Mouse (Mus musculus): ENCODE measurements at regions not wholly inside any gene's neighbourhood (a gene's known extent, or its start where the extent isn't known, plus 50 kb on each side); places are given as distances from the start of the nearest gene placed in this dataset.

GRCm38 (mm10) chr17:62436044-62436443, 445.1 kb downstream of the Efna5 start:
- H3K9ac ChIP-seq (ENCODE audit: low read depth, low read length), result no peak overlapping the region
- no peaks in the 10 kb centered on the region for H3K79me2 ChIP-seq (replicated peaks; ENCODE audit: control insufficient read depth, insufficient read depth, low read length)
- no peaks in the 10 kb centered on the region for H3K27me3 ChIP-seq (ENCODE audit: control insufficient read depth, insufficient read depth, low read length)
- no peak overlapping the region for H3K4me3 ChIP-seq
- no peak overlapping the region for H3K27ac ChIP-seq
- intact Hi-C loops (cut with DNase I), result no loop called here
- H3K36me3 ChIP-seq (ENCODE audit: control insufficient read depth, insufficient read depth, low read length), result no peaks in the 10 kb centered on the region
- DNase-seq, result peak in 1 of 2 experiments; percentile 21
- TF ChIP-seq EP300 (IDR thresholded peaks at IDR 0.05; ENCODE audit: insufficient read depth, low read depth, low read length) (no peak), CTCF (IDR thresholded peaks at IDR 0.05) (no peak), POLR2A (IDR thresholded peaks at IDR 0.05; ENCODE audit: insufficient read depth, low read depth, low read length) (no peak)
- H3K4me1 ChIP-seq (ENCODE audit: control insufficient read depth, insufficient read depth, low read length), result no peaks in the 10 kb centered on the region
- WGBS, result 75% methylated on average over 1 of the region's 1 CpGs

GRCm38 (mm10) chr17:62423476-62424385, 457.4 kb downstream of the Efna5 start:
- no peak for DNase-seq
- no peak overlapping the region for H3K27ac ChIP-seq
- H3K79me2 ChIP-seq (replicated peaks; ENCODE audit: control insufficient read depth, insufficient read depth, low read length), result no peaks in the 10 kb centered on the region
- no peak for TF ChIP-seq POLR2A (IDR thresholded peaks at IDR 0.05; ENCODE audit: insufficient read depth, low read depth, low read length)
- peaks cover 2% of the 10 kb centered on the region; the same call in 1 of the 2 replicates for H3K4me1 ChIP-seq (ENCODE audit: control insufficient read depth, insufficient read depth, low read length)
- H3K9ac ChIP-seq (ENCODE audit: low read depth, low read length), result no peak overlapping the region
- intact Hi-C loops (cut with DNase I), result no loop called here
- no peaks in the 10 kb centered on the region for H3K36me3 ChIP-seq (ENCODE audit: control insufficient read depth, insufficient read depth, low read length)
- H3K27me3 ChIP-seq (ENCODE audit: control insufficient read depth, insufficient read depth, low read length), result no peaks in the 10 kb centered on the region
- WGBS, result 76% methylated on average over 11 of the region's 11 CpGs
- H3K4me3 ChIP-seq, result no peak overlapping the region

- DNase-seq, result no peak
- Histone ChIP-seq H3K27me3 (ENCODE audit: control insufficient read depth, insufficient read depth, low read length) (no peaks in the 10 kb centered on the region), H3K4me3 (no peak overlapping the region), H3K79me2 (replicated peaks; ENCODE audit: control insufficient read depth, insufficient read depth, low read length) (no peaks in the 10 kb centered on the region), H3K36me3 (ENCODE audit: control insufficient read depth, insufficient read depth, low read length) (peaks cover 2% of the 10 kb centered on the region), H3K4me1 (ENCODE audit: control insufficient read depth, insufficient read depth, low read length) (peaks cover 2% of the 10 kb centered on the region; the same call in 1 of the 2 replicates), H3K9ac (ENCODE audit: low read depth, low read length) (no peak overlapping the region), H3K27ac (no peak overlapping the region)
- 67% methylated on average over 8 of the region's 8 CpGs for WGBS
- intact Hi-C loops (cut with DNase I), result loop anchor here (10.0 kb wide), 3 partner anchors 127 to 253 kb away; no protein-coding TSS in a partner anchor
- TF ChIP-seq CTCF (IDR thresholded peaks at IDR 0.05) (no peak), POLR2A (IDR thresholded peaks at IDR 0.05; ENCODE audit: insufficient read depth, low read depth, low read length) (no peak), EP300 (IDR thresholded peaks at IDR 0.05; ENCODE audit: insufficient read depth, low read depth, low read length) (no peak)
These were observed 463.5 kb downstream of the Efna5 start for GRCm38 (mm10) chr17:62417584-62417983.

- WGBS, result 54% methylated on average over 4 of the region's 4 CpGs
- Histone ChIP-seq H3K9ac (ENCODE audit: low read depth, low read length) (no peak overlapping the region), H3K36me3 (ENCODE audit: control insufficient read depth, insufficient read depth, low read length) (peaks cover 2% of the 10 kb centered on the region), H3K4me3 (no peak overlapping the region), H3K4me1 (ENCODE audit: control insufficient read depth, insufficient read depth, low read length) (peaks cover 2% of the 10 kb centered on the region), H3K27ac (peak overlapping the region; percentile 77), H3K27me3 (ENCODE audit: control insufficient read depth, insufficient read depth, low read length) (no peaks in the 10 kb centered on the region), H3K79me2 (replicated peaks; ENCODE audit: control insufficient read depth, insufficient read depth, low read length) (no peaks in the 10 kb centered on the region)
- DNase-seq, result peak; percentile 59 to 81
- TF ChIP-seq CTCF (IDR thresholded peaks at IDR 0.05), result no peak
- TF ChIP-seq POLR2A (IDR thresholded peaks at IDR 0.05; ENCODE audit: insufficient read depth, low read depth, low read length), result peak; percentile 45; the same call in 1 of the 2 replicates
- peak; percentile 94 for TF ChIP-seq EP300 (IDR thresholded peaks at IDR 0.05; ENCODE audit: insufficient read depth, low read depth, low read length)
- intact Hi-C loops (cut with DNase I), result loop anchor here (2.0 to 10.0 kb wide), 4 partner anchors 130 to 468 kb away; no protein-coding TSS in a partner anchor
These were observed 466.0 kb downstream of the Efna5 start for GRCm38 (mm10) chr17:62415152-62415551.

- no peaks in the 10 kb centered on the region for H3K79me2 ChIP-seq (replicated peaks; ENCODE audit: control insufficient read depth, insufficient read depth, low read length)
- H3K4me3 ChIP-seq, result no peak overlapping the region
- no peaks in the 10 kb centered on the region for H3K27me3 ChIP-seq (ENCODE audit: control insufficient read depth, insufficient read depth, low read length)
- H3K4me1 ChIP-seq (ENCODE audit: control insufficient read depth, insufficient read depth, low read length), result peaks cover 2% of the 10 kb centered on the region
- TF ChIP-seq CTCF (IDR thresholded peaks at IDR 0.05), result no peak
- no peak for TF ChIP-seq EP300 (IDR thresholded peaks at IDR 0.05; ENCODE audit: insufficient read depth, low read depth, low read length)
- no peak for TF ChIP-seq POLR2A (IDR thresholded peaks at IDR 0.05; ENCODE audit: insufficient read depth, low read depth, low read length)
- intact Hi-C loops (cut with DNase I), result loop anchor here (10.0 kb wide), 3 partner anchors 132 to 248 kb away; no protein-coding TSS in a partner anchor
- WGBS, result 27% methylated on average over 12 of the region's 12 CpGs
- H3K9ac ChIP-seq (ENCODE audit: low read depth, low read length), result no peak overlapping the region
- DNase-seq, result peak; percentile 53 to 58
- H3K27ac ChIP-seq, result peak overlapping the region; percentile 66
- H3K36me3 ChIP-seq (ENCODE audit: control insufficient read depth, insufficient read depth, low read length), result peaks cover 2% of the 10 kb centered on the region
These were observed 468.4 kb downstream of the Efna5 start for GRCm38 (mm10) chr17:62412666-62413180.

GRCm38 (mm10) chr17:62403739-62404138, 477.4 kb downstream of the Efna5 start:
- WGBS, result 75% methylated on average over 1 of the region's 1 CpGs
- no peak for DNase-seq
- Histone ChIP-seq H3K36me3 (ENCODE audit: control insufficient read depth, insufficient read depth, low read length) (no peaks in the 10 kb centered on the region), H3K9ac (ENCODE audit: low read depth, low read length) (no peak overlapping the region), H3K79me2 (replicated peaks; ENCODE audit: control insufficient read depth, insufficient read depth, low read length) (no peaks in the 10 kb centered on the region), H3K4me3 (no peak overlapping the region), H3K27me3 (ENCODE audit: control insufficient read depth, insufficient read depth, low read length) (no peaks in the 10 kb centered on the region), H3K27ac (no peak overlapping the region), H3K4me1 (ENCODE audit: control insufficient read depth, insufficient read depth, low read length) (no peaks in the 10 kb centered on the region)
- intact Hi-C loops (cut with DNase I), result no loop called here
- TF ChIP-seq EP300 (IDR thresholded peaks at IDR 0.05; ENCODE audit: insufficient read depth, low read depth, low read length) (no peak), POLR2A (IDR thresholded peaks at IDR 0.05; ENCODE audit: insufficient read depth, low read depth, low read length) (no peak), CTCF (IDR thresholded peaks at IDR 0.05) (no peak)

Data from heart, adult 2 months (tissue).